Mouse (Mus musculus): ENCODE data around the gene Tmem159. TPM values are rescaled to one million over a fixed set of nuclear protein-coding genes. Genes with fewer than 3 reads are reported as not detected.

The Tmem159 gene
- 93.4 and 175 TPM in 2 replicates for polyA plus RNA-seq (2015; fragmentation: Nextera tagmentation; extraction: Ambion mirVana)

GRCm38 (mm10) chr7:120102164-120102972 lies at the start of gene Tmem159:
Gene Tmem159, plus strand, starts transcription at chr7:120102353.

GRCm38 (mm10) chr7:120095180-120095579 lies 7.0 kb upstream of the Tmem159 start, which contains the start of gene Dnah3:
Gene Dnah3, minus strand, starts transcription at chr7:120095280.

GRCm38 (mm10) chr7:120145191-120145590 lies 43.0 kb downstream of the Tmem159 start, which contains the start of gene Zp2:
Gene Zp2, minus strand, starts transcription at chr7:120145291.

Other genes starting within 250 kb of the Tmem159 start
- gene Lyrm1, start 206.5 kb upstream of the Tmem159 start, polyA plus RNA-seq (2015; fragmentation: Nextera tagmentation; extraction: Ambion mirVana), result 11.8 and 13.8 TPM in 2 replicates
- 5.4 and 6.3 TPM in 2 replicates for gene Dcun1d3, start 206.1 kb upstream of the Tmem159 start, polyA plus RNA-seq (2015; fragmentation: Nextera tagmentation; extraction: Ambion mirVana)
- gene Dnah3, start 7.1 kb upstream of the Tmem159 start, polyA plus RNA-seq (2015; fragmentation: Nextera tagmentation; extraction: Ambion mirVana), result 0.07 TPM in 1 of 2 replicates, not detected in the other
- not detected in 2 replicates for gene Zp2, start 42.9 kb downstream of the Tmem159 start, polyA plus RNA-seq (2015; fragmentation: Nextera tagmentation; extraction: Ambion mirVana)
- gene Anks4b, start 71.5 kb downstream of the Tmem159 start, polyA plus RNA-seq (2015; fragmentation: Nextera tagmentation; extraction: Ambion mirVana), result 0.15 and 0.30 TPM in 2 replicates
- gene Crym, start 99.8 kb downstream of the Tmem159 start, polyA plus RNA-seq (2015; fragmentation: Nextera tagmentation; extraction: Ambion mirVana), result 8.8 and 9.8 TPM in 2 replicates
- gene Abca14, start 101.6 kb downstream of the Tmem159 start, polyA plus RNA-seq (2015; fragmentation: Nextera tagmentation; extraction: Ambion mirVana), result 0.09 and 0.17 TPM in 2 replicates
- not detected in 2 replicates for gene Abca15, start 226.3 kb downstream of the Tmem159 start, polyA plus RNA-seq (2015; fragmentation: Nextera tagmentation; extraction: Ambion mirVana)